Mouse (Mus musculus) kidney, embryonic 15.5 days (tissue): Measurements from ENCODE around the gene Nfia. TPM values are rescaled to one million over a fixed set of nuclear protein-coding genes. Genes with fewer than 3 reads are reported as not detected.
A peak's percentile ranks its signal among the peaks of the same experiment; 100 is the strongest.

Source experiments
- ATAC-seq: fragments of 200-750 bp; cut with Nextera tagmentation; replicated peaks from 2 replicates; pipeline ENCODE4 v1.8.0; 2017; ENCODE audit warnings: moderate TSS enrichment; ENCODE audit not compliant: low FRiP score
- H3K27ac ChIP-seq: fragments of 300-500 bp; sonication (generic); 2 replicates; pipeline ENCODE4 v1.5.1; 2015; ENCODE audit warnings: mild to moderate bottlenecking, inconsistent platforms
- H3K27me3 ChIP-seq: fragments of 300-500 bp; sonication (generic); 2 replicates; pipeline ENCODE4 v1.6.1; 2015; ENCODE audit warnings: inconsistent platforms
- H3K36me3 ChIP-seq: fragments of 300-500 bp; sonication (generic); 2 replicates; pipeline ENCODE4 v1.6.1; 2015; ENCODE audit warnings: inconsistent platforms
- H3K4me1 ChIP-seq: fragments of 300-500 bp; sonication (generic); 2 replicates; pipeline ENCODE4 v1.6.1; 2015; ENCODE audit warnings: inconsistent platforms
- H3K4me2 ChIP-seq: fragments of 300-500 bp; sonication (generic); 2 replicates; pipeline ENCODE4 v1.6.1; 2015; ENCODE audit warnings: moderate library complexity, mild to moderate bottlenecking, inconsistent platforms
- H3K4me3 ChIP-seq: fragments of 300-500 bp; sonication (generic); replicated peaks from 2 replicates; pipeline ENCODE4 v1.5.1; 2015; ENCODE audit warnings: mild to moderate bottlenecking, inconsistent platforms
- H3K9ac ChIP-seq: fragments of 300-500 bp; sonication (generic); 2 replicates; pipeline ENCODE4 v1.6.1; 2015; ENCODE audit warnings: mild to moderate bottlenecking, inconsistent platforms
- H3K9me3 ChIP-seq: fragments of 300-500 bp; sonication (generic); replicated peaks from 2 replicates; pipeline ENCODE4 v1.6.1; 2016; ENCODE audit warnings: inconsistent platforms
- WGBS: fragments of 180-500 bp; shearing (Covaris S2); methylation state at CpG from one replicate; pipeline ENCODE4 v1.1.7; 2015; ENCODE audit warnings: mixed read lengths; 5-methylcytosine and 5-hydroxymethylcytosine counted together
- polyA plus RNA-seq: library from polyadenylated mRNA; unstranded; fragments of >200 nt; fragmentation: Nextera tagmentation; extraction: Ambion mirVana; gene quantifications from 2 replicates; pipeline ENCODE4 v1.2.1, GENCODE M21; 2015

Gene Nfia
- polyA plus RNA-seq, 1 experiment from 2014 or later, result 29.3 TPM

GRCm38 (mm10) chr4:98050003-98050620 lies 277.6 kb downstream of the Nfia start:
- no peaks in the 10 kb centered on the region for H3K27me3 ChIP-seq
- H3K4me2 ChIP-seq, result no peak overlapping the region
- H3K27ac ChIP-seq, result 0 out of 2 replicates have a peak overlapping the region, but pooled peaks have one; percentile 11
- no peak overlapping the region for H3K9ac ChIP-seq
- H3K9me3 ChIP-seq, result no peaks in the 10 kb centered on the region
- 73% methylated on average over 8 of the region's 8 CpGs for WGBS
- peaks cover 22% of the 10 kb centered on the region for H3K4me1 ChIP-seq
- 0 out of 2 replicates have a peak, but pooled peaks have one; percentile 18 for ATAC-seq
- no peak overlapping the region for H3K4me3 ChIP-seq
- H3K36me3 ChIP-seq, result no peaks in the 10 kb centered on the region

GRCm38 (mm10) chr4:98050781-98051180 lies 278.2 kb downstream of the Nfia start:
- H3K9ac ChIP-seq, result no peak overlapping the region
- H3K4me1 ChIP-seq, result peaks cover 22% of the 10 kb centered on the region
- H3K36me3 ChIP-seq, result no peaks in the 10 kb centered on the region
- no peaks in the 10 kb centered on the region for H3K9me3 ChIP-seq
- 0 out of 2 replicates have a peak, but pooled peaks have one; percentile 57 for ATAC-seq
- no peaks in the 10 kb centered on the region for H3K27me3 ChIP-seq
- no peak overlapping the region for H3K4me3 ChIP-seq
- H3K27ac ChIP-seq, result no peak overlapping the region
- WGBS, result 39% methylated on average over 10 of the region's 10 CpGs
- H3K4me2 ChIP-seq, result no peak overlapping the region

GRCm38 (mm10) chr4:98051326-98051725 lies 278.8 kb downstream of the Nfia start:
- no peak overlapping the region for H3K9ac ChIP-seq
- no peak overlapping the region for H3K27ac ChIP-seq
- H3K27me3 ChIP-seq, result no peaks in the 10 kb centered on the region
- no peaks in the 10 kb centered on the region for H3K9me3 ChIP-seq
- peaks cover 22% of the 10 kb centered on the region for H3K4me1 ChIP-seq
- ATAC-seq, result no peak; the same call in 1 of the 2 replicates
- WGBS, result 64% methylated on average over 3 of the region's 3 CpGs
- H3K4me3 ChIP-seq, result no peak overlapping the region
- H3K4me2 ChIP-seq, result no peak overlapping the region
- H3K36me3 ChIP-seq, result no peaks in the 10 kb centered on the region

GRCm38 (mm10) chr4:98055036-98055435 lies 282.5 kb downstream of the Nfia start:
- Histone ChIP-seq H3K27me3 (no peaks in the 10 kb centered on the region), H3K36me3 (no peaks in the 10 kb centered on the region), H3K9ac (no peak overlapping the region), H3K27ac (no peak overlapping the region), H3K4me2 (no peak overlapping the region), H3K4me1 (peaks cover 25% of the 10 kb centered on the region), H3K9me3 (no peaks in the 10 kb centered on the region), H3K4me3 (no peak overlapping the region)
- no peak for ATAC-seq
- WGBS, result 88% methylated on average over 4 of the region's 4 CpGs

GRCm38 (mm10) chr4:98056396-98057020 lies 284.0 kb downstream of the Nfia start:
- Histone ChIP-seq H3K4me1 (peaks cover 17% of the 10 kb centered on the region), H3K4me2 (no peak overlapping the region), H3K27me3 (no peaks in the 10 kb centered on the region), H3K27ac (no peak overlapping the region), H3K36me3 (no peaks in the 10 kb centered on the region), H3K4me3 (no peak overlapping the region), H3K9me3 (no peaks in the 10 kb centered on the region), H3K9ac (no peak overlapping the region)
- ATAC-seq, result no peak
- 79% methylated on average over 7 of the region's 7 CpGs for WGBS

- H3K4me2 ChIP-seq, result peak overlapping the region; percentile 33; the same call in 1 of the 2 replicates
- 43% methylated on average over 12 of the region's 12 CpGs for WGBS
These were observed 284.7 kb downstream of the Nfia start for GRCm38 (mm10) chr4:98057246-98057645.

GRCm38 (mm10) chr4:98057721-98058120 lies 285.2 kb downstream of the Nfia start:
- no peak overlapping the region for H3K4me3 ChIP-seq
- WGBS, result 37% methylated on average over 4 of the region's 4 CpGs
- ATAC-seq, result no peak
- no peak overlapping the region for H3K9ac ChIP-seq
- no peak overlapping the region for H3K4me2 ChIP-seq
- no peaks in the 10 kb centered on the region for H3K27me3 ChIP-seq
- no peaks in the 10 kb centered on the region for H3K36me3 ChIP-seq
- no peak overlapping the region for H3K27ac ChIP-seq
- H3K9me3 ChIP-seq, result no peaks in the 10 kb centered on the region
- H3K4me1 ChIP-seq, result peaks cover 23% of the 10 kb centered on the region

More at GRCm38 (mm10) chr4:98057246-98057645, 284.7 kb downstream of the Nfia start:
- peaks cover 21% of the 10 kb centered on the region for H3K4me1 ChIP-seq
- no peak overlapping the region for H3K27ac ChIP-seq
- no peak for ATAC-seq
- no peaks in the 10 kb centered on the region for H3K36me3 ChIP-seq
- no peaks in the 10 kb centered on the region for H3K9me3 ChIP-seq
- no peaks in the 10 kb centered on the region for H3K27me3 ChIP-seq
- no peak overlapping the region for H3K9ac ChIP-seq
- no peak overlapping the region for H3K4me3 ChIP-seq

GRCm38 (mm10) chr4:98058182-98058581 lies 285.6 kb downstream of the Nfia start:
- Histone ChIP-seq H3K36me3 (no peaks in the 10 kb centered on the region), H3K9me3 (no peaks in the 10 kb centered on the region), H3K4me2 (no peak overlapping the region), H3K9ac (no peak overlapping the region), H3K4me3 (no peak overlapping the region), H3K4me1 (peaks cover 27% of the 10 kb centered on the region), H3K27me3 (no peaks in the 10 kb centered on the region), H3K27ac (no peak overlapping the region)
- no peak for ATAC-seq

GRCm38 (mm10) chr4:98060601-98061000 lies 288.1 kb downstream of the Nfia start:
- 29% methylated on average over 1 of the region's 1 CpGs for WGBS
- Histone ChIP-seq H3K4me3 (no peak overlapping the region), H3K9ac (no peak overlapping the region), H3K27me3 (no peaks in the 10 kb centered on the region), H3K4me1 (peaks cover 27% of the 10 kb centered on the region), H3K36me3 (peaks cover 8% of the 10 kb centered on the region; the same call in 1 of the 2 replicates), H3K4me2 (no peak overlapping the region), H3K27ac (no peak overlapping the region), H3K9me3 (no peaks in the 10 kb centered on the region)
- ATAC-seq, result no peak

GRCm38 (mm10) chr4:98061086-98061485 lies 288.6 kb downstream of the Nfia start:
- WGBS, result 53% methylated on average over 1 of the region's 1 CpGs
- H3K9ac ChIP-seq, result no peak overlapping the region
- H3K27ac ChIP-seq, result no peak overlapping the region
- H3K36me3 ChIP-seq, result peaks cover 8% of the 10 kb centered on the region; the same call in 1 of the 2 replicates
- no peak overlapping the region for H3K4me2 ChIP-seq
- H3K4me1 ChIP-seq, result peaks cover 27% of the 10 kb centered on the region
- ATAC-seq, result no peak
- no peaks in the 10 kb centered on the region for H3K27me3 ChIP-seq
- no peak overlapping the region for H3K4me3 ChIP-seq
- no peaks in the 10 kb centered on the region for H3K9me3 ChIP-seq

GRCm38 (mm10) chr4:98063280-98063679 lies 290.7 kb downstream of the Nfia start:
- H3K27ac ChIP-seq, result peak overlapping the region; percentile 75
- ATAC-seq, result peak; percentile 90

GRCm38 (mm10) chr4:98076106-98076505 lies 303.6 kb downstream of the Nfia start:
- Histone ChIP-seq H3K9me3 (no peaks in the 10 kb centered on the region), H3K27ac (no peak overlapping the region), H3K4me2 (no peak overlapping the region), H3K9ac (no peak overlapping the region), H3K4me1 (no peaks in the 10 kb centered on the region), H3K36me3 (no peaks in the 10 kb centered on the region), H3K27me3 (no peaks in the 10 kb centered on the region), H3K4me3 (no peak overlapping the region)
- 81% methylated on average over 7 of the region's 7 CpGs for WGBS
- ATAC-seq, result no peak

More at GRCm38 (mm10) chr4:98063280-98063679, 290.7 kb downstream of the Nfia start:
- Histone ChIP-seq H3K4me2 (no peak overlapping the region), H3K9ac (no peak overlapping the region), H3K4me1 (peaks cover 16% of the 10 kb centered on the region), H3K27me3 (no peaks in the 10 kb centered on the region), H3K36me3 (peaks cover 8% of the 10 kb centered on the region; the same call in 1 of the 2 replicates), H3K4me3 (no peak overlapping the region), H3K9me3 (no peaks in the 10 kb centered on the region)
- WGBS, result 27% methylated on average over 3 of the region's 3 CpGs
